Mouse (Mus musculus) hindbrain, embryonic 11.5 days (tissue): Measurements from ENCODE around the gene Nfatc4. TPM values are rescaled to one million over a fixed set of nuclear protein-coding genes. Genes with fewer than 3 reads are reported as not detected.
A peak's percentile ranks its signal among the peaks of the same experiment; 100 is the strongest.

Experiments used
- ATAC-seq: fragments of 200-750 bp; cut with Nextera tagmentation; 2 replicates; pipeline ENCODE4 v1.8.0; 2017; ENCODE audit warnings: mild to moderate bottlenecking, moderate TSS enrichment, moderate library complexity; ENCODE audit not compliant: low FRiP score
- DNase-seq: peaks from one replicate; pipeline ENCODE4 v3.0.0-alpha.2; 2015; ENCODE audit warnings: low spot score
- H3K27ac ChIP-seq: fragments of 300-500 bp; sonication (generic); 2 replicates; pipeline ENCODE4 v1.5.1; 2014; ENCODE audit warnings: mild to moderate bottlenecking, low read depth, low read length
- H3K27me3 ChIP-seq: fragments of 300-500 bp; sonication (generic); 2 replicates; pipeline ENCODE4 v1.6.1; 2014; ENCODE audit warnings: mild to moderate bottlenecking, low read length, moderate library complexity, mixed read lengths; ENCODE audit not compliant: control insufficient read depth, insufficient read depth
- H3K36me3 ChIP-seq: fragments of 300-500 bp; sonication (generic); 2 replicates; pipeline ENCODE4 v1.6.1; 2014; ENCODE audit warnings: mild to moderate bottlenecking, low read length, moderate library complexity, mixed read lengths; ENCODE audit not compliant: control insufficient read depth, insufficient read depth
- H3K4me1 ChIP-seq: fragments of 300-500 bp; sonication (generic); replicated peaks from 2 replicates; pipeline ENCODE4 v1.6.1; 2014; ENCODE audit warnings: low read length, mixed read lengths; ENCODE audit not compliant: control insufficient read depth, insufficient read depth
- H3K4me2 ChIP-seq: fragments of 300-500 bp; sonication (generic); replicated peaks from 2 replicates; pipeline ENCODE4 v1.6.1; 2014; ENCODE audit warnings: mild to moderate bottlenecking, low read depth, low read length
- H3K4me3 ChIP-seq: fragments of 300-500 bp; sonication (generic); 2 replicates; pipeline ENCODE4 v1.5.1; 2014; ENCODE audit warnings: low read depth, low read length
- H3K9ac ChIP-seq: fragments of 300-500 bp; sonication (generic); 2 replicates; pipeline ENCODE4 v1.6.1; 2014; ENCODE audit warnings: low read depth, low read length
- H3K9me3 ChIP-seq: fragments of 300-500 bp; sonication (generic); 2 replicates; pipeline ENCODE4 v1.6.1; 2016; ENCODE audit warnings: low read length; ENCODE audit not compliant: control insufficient read depth
- WGBS: fragments of 180-500 bp; shearing (Covaris S2); extraction: QIAGEN DNeasy Blood & Tissue Kit; methylation state at CpG from one replicate; pipeline ENCODE4 v1.1.7; 2014; 5-methylcytosine and 5-hydroxymethylcytosine counted together
- polyA plus RNA-seq: library from polyadenylated mRNA; unstranded; fragments of >200 nt; fragmentation: Nextera tagmentation; extraction: Ambion mirVana; gene quantifications from 2 replicates; pipeline ENCODE4 v1.2.1, GENCODE M21; 2014

Nfatc4 gene
- polyA plus RNA-seq, 1 experiment from 2014 or later: 25.5 TPM

- Histone ChIP-seq H3K9me3 (no peaks in the 10 kb centered on the region), H3K27me3 (peaks cover 46% of the 10 kb centered on the region), H3K27ac (no peak overlapping the region), H3K4me3 (no peak overlapping the region), H3K4me1 (peaks cover 5% of the 10 kb centered on the region; the same call in 1 of the 2 replicates), H3K9ac (no peak overlapping the region), H3K4me2 (no peak overlapping the region), H3K36me3 (no peaks in the 10 kb centered on the region)
- WGBS: 50% methylated on average over 9 of the region's 9 CpGs
- ATAC-seq (no peak), DNase-seq (no peak)
Observed at GRCm38 (mm10) chr14:55782361-55782960, 40.5 kb upstream of the Nfatc4 start.

- WGBS: 1% methylated on average over 31 of the region's 31 CpGs
Observed at GRCm38 (mm10) chr14:55783171-55783957, 39.6 kb upstream of the Nfatc4 start.

DNA sequence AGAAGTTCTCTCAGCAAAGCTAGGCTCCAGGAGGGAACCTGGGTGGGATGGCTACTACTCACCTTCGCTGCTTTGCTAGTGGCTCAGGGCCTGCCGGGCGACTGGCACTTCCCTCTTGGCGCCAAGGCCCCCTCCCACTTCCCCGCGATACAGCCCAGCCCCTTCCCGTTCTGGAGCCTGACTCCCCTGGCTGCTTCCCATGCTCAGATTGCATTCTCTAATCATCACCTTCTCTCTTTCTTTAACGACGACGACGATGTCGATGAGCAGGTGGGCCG is 39.0 kb upstream of the Nfatc4 start, which contains the start of gene Adcy4:
Adcy4 (minus strand) TSS at position 138 of the 278 bp plus-strand sequence.
- Histone ChIP-seq H3K4me2 (peak within 1 kb of the TSS; percentile 32), H3K4me3 (peak within 1 kb of the TSS; percentile 29), H3K9ac (0 out of 2 replicates have a peak within 1 kb of the TSS, but pooled peaks have one; percentile 31), H3K4me1 (peaks cover 5% of the 10 kb centered on the region), H3K36me3 (no peaks in the 10 kb centered on the region), H3K27ac (no peak within 1 kb of the TSS), H3K9me3 (no peaks in the 10 kb centered on the region), H3K27me3 (peaks cover 60% of the 10 kb centered on the region)
- DNase-seq (no peak), ATAC-seq (no peak)
- WGBS: 6% methylated on average over 13 of the region's 13 CpGs

More at GRCm38 (mm10) chr14:55783171-55783957, 39.6 kb upstream of the Nfatc4 start:
- Histone ChIP-seq H3K4me1 (peaks cover 5% of the 10 kb centered on the region), H3K36me3 (no peaks in the 10 kb centered on the region), H3K27me3 (peaks cover 56% of the 10 kb centered on the region), H3K4me2 (peak overlapping the region; percentile 32), H3K9me3 (no peaks in the 10 kb centered on the region), H3K27ac (no peak overlapping the region), H3K4me3 (peak overlapping the region; percentile 29), H3K9ac (0 out of 2 replicates have a peak overlapping the region, but pooled peaks have one; percentile 31)
- DNase-seq (peak; percentile 54), ATAC-seq (no peak)

- Histone ChIP-seq H3K4me1 (peaks cover 5% of the 10 kb centered on the region), H3K9me3 (no peaks in the 10 kb centered on the region), H3K27ac (no peak overlapping the region), H3K27me3 (peaks cover 64% of the 10 kb centered on the region), H3K4me3 (no peak overlapping the region), H3K9ac (no peak overlapping the region), H3K36me3 (no peaks in the 10 kb centered on the region), H3K4me2 (no peak overlapping the region)
- WGBS: 24% methylated on average over 6 of the region's 6 CpGs
- DNase-seq (peak; percentile 17), ATAC-seq (no peak)
Observed at GRCm38 (mm10) chr14:55785195-55785594, 37.7 kb upstream of the Nfatc4 start.

DNA sequence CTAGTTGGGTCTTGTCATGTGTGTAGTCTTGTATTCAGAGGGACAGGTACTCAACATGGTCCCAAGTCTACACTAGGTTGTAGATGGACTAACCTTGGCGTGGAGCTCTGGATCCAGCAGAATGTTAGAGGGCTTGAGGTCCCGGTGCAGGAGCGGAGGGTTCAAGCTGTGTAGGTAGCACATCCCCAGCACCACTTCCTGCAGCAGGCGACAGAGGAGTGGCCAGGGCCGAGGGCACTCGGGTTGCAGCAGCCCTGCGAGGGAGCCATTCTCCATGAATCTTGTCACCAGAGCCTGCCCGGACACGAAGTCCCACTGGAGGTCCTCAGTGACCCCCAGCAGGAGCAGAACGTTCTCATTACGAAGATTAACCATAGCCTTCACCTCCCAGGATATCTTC is 35.2 kb upstream of the Nfatc4 start:
- no peak for DNase-seq
- H3K36me3 ChIP-seq: no peaks in the 10 kb centered on the region
- WGBS: 29% methylated on average over 11 of the region's 11 CpGs

GRCm38 (mm10) chr14:55788256-55789050 is 34.5 kb upstream of the Nfatc4 start, which contains the start of gene Ripk3:
Ripk3 (minus strand) TSS chr14:55788865.
- Histone ChIP-seq H3K36me3 (no peaks in the 10 kb centered on the region), H3K4me3 (peak within 1 kb of the TSS; percentile 18), H3K9me3 (no peaks in the 10 kb centered on the region), H3K27me3 (peaks cover 45% of the 10 kb centered on the region), H3K9ac (no peak within 1 kb of the TSS), H3K4me1 (peaks cover 2% of the 10 kb centered on the region), H3K27ac (no peak within 1 kb of the TSS), H3K4me2 (peak within 1 kb of the TSS; percentile 40)
- no peak for ATAC-seq
- WGBS: 6% methylated on average over 40 of the region's 40 CpGs
- DNase-seq: peak; percentile 35

More for the DNA sequence above, 35.2 kb upstream of the Nfatc4 start:
- Histone ChIP-seq H3K9me3 (no peaks in the 10 kb centered on the region), H3K4me2 (no peak overlapping the region), H3K4me1 (peaks cover 3% of the 10 kb centered on the region), H3K27me3 (peaks cover 51% of the 10 kb centered on the region), H3K27ac (no peak overlapping the region), H3K9ac (no peak overlapping the region), H3K4me3 (no peak overlapping the region)
- ATAC-seq: no peak

DNA sequence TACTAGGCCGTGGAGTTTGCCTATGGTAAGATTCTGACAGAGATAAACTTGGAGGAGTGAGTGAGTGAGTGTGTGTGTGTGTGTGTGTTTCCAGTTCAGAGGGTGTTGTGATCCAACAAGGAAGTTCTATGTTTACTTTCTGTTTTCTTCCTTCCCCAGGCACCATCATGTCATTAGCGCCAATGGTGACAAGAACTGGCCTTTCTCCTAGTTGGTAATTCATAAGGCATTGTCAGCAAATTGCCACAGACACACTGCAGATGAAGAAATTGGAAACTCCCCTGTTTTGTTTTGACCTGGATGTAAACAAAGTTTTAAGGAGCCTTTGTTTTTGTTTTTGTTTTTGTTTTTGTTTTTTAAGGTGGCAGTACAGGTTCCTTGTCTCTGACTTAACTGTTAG is 29.5 kb upstream of the Nfatc4 start:
- 77% methylated on average over 2 of the region's 2 CpGs for WGBS
- Histone ChIP-seq H3K4me3 (no peak overlapping the region), H3K4me1 (no peaks in the 10 kb centered on the region; the same call in 1 of the 2 replicates), H3K9ac (no peak overlapping the region), H3K36me3 (no peaks in the 10 kb centered on the region), H3K4me2 (no peak overlapping the region), H3K27me3 (peaks cover 8% of the 10 kb centered on the region; the same call in 1 of the 2 replicates), H3K9me3 (no peaks in the 10 kb centered on the region), H3K27ac (no peak overlapping the region)
- DNase-seq (no peak), ATAC-seq (no peak)

- ATAC-seq (no peak), DNase-seq (no peak)
- WGBS: 64% methylated on average over 2 of the region's 2 CpGs
Observed at GRCm38 (mm10) chr14:55793946-55794345, 29.0 kb upstream of the Nfatc4 start.

More at GRCm38 (mm10) chr14:55793946-55794345, 29.0 kb upstream of the Nfatc4 start:
- Histone ChIP-seq H3K27me3 (peaks cover 3% of the 10 kb centered on the region; the same call in 1 of the 2 replicates), H3K9me3 (no peaks in the 10 kb centered on the region), H3K4me1 (no peaks in the 10 kb centered on the region), H3K36me3 (no peaks in the 10 kb centered on the region), H3K4me3 (no peak overlapping the region), H3K27ac (no peak overlapping the region), H3K9ac (no peak overlapping the region), H3K4me2 (no peak overlapping the region)
